Mouse (Mus musculus): ENCODE measurements at regions not wholly inside any gene's neighbourhood (a gene's known extent, or its start where the extent isn't known, plus 50 kb on each side); places are given as distances from the start of the nearest gene placed in this dataset.

DNA sequence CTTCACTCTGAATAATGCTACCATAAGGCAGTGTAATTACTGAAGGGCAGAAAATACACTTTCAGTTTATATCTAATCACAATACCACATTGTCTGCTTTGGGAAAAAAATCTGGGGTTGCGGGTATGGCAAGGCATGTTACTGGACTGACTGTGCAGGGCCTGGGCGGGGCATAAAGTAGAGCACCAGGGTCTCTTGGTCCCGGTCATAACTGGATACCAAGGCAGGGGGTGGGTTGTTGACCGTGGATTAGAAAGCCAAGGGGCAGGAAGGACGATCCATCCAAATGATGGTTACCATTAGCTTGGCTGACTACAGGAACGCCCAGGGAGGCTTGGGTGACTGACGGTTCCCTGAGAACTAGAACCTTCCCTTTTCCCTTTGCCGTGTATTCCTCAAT is 119.2 kb upstream of the Sox14 start:
- DNase-seq (ENCODE audit: low read depth in 3 of 3, low spot score in 3 of 3) (no peak), ATAC-seq (ENCODE audit: insufficient read depth) (no peak)
- 25% methylated on average over 8 of the region's 8 CpGs for WGBS (ENCODE audit: insufficient replicate concordance)
- H3K4me2 ChIP-seq (ENCODE audit: low read depth), result no peak overlapping the region
- TF ChIP-seq CTCF (IDR thresholded peaks at IDR 0.05; ENCODE audit: low read depth) (no peak), EP300 (IDR thresholded peaks at IDR 0.05; ENCODE audit: low read depth) (no peak)
- no peaks in the 10 kb centered on the region for H3K4me1 ChIP-seq (replicated peaks; ENCODE audit: control insufficient read depth in 2 of 2, insufficient read depth in 2 of 2, low read length in 1 of 2)
- H3K27ac ChIP-seq, result no peak overlapping the region
- H3K9ac ChIP-seq (replicated peaks), result no peak overlapping the region
- H3K4me3 ChIP-seq (ENCODE audit: insufficient read depth in 1 of 2, low read depth in 2 of 2, low read length in 2 of 2), result no peak overlapping the region
- no peaks in the 10 kb centered on the region for H3K36me3 ChIP-seq (replicated peaks; ENCODE audit: control insufficient read depth, insufficient read depth, low read depth)
- H3K27me3 ChIP-seq (ENCODE audit: control insufficient read depth, insufficient read depth, low read length), result no peaks in the 10 kb centered on the region; the same call in none of the 2 replicates
- no peaks in the 10 kb centered on the region for H3K9me3 ChIP-seq (ENCODE audit: control insufficient read depth, low read length)

GRCm38 (mm10) chr9:99994285-99995144 is 118.5 kb upstream of the Sox14 start:
- TF ChIP-seq CTCF (IDR thresholded peaks at IDR 0.05; ENCODE audit: low read depth) (no peak), EP300 (IDR thresholded peaks at IDR 0.05; ENCODE audit: low read depth) (no peak)
- WGBS (ENCODE audit: insufficient replicate concordance), result 5% methylated on average over 30 of the region's 30 CpGs
- no peak overlapping the region for H3K4me2 ChIP-seq (ENCODE audit: low read depth)
- no peak for ATAC-seq (ENCODE audit: insufficient read depth)
- H3K27me3 ChIP-seq (ENCODE audit: control insufficient read depth, insufficient read depth, low read length), result no peaks in the 10 kb centered on the region; the same call in none of the 2 replicates
- no peaks in the 10 kb centered on the region for H3K4me1 ChIP-seq (replicated peaks; ENCODE audit: control insufficient read depth in 2 of 2, insufficient read depth in 2 of 2, low read length in 1 of 2)
- no peak overlapping the region for H3K9ac ChIP-seq (replicated peaks)
- H3K9me3 ChIP-seq (ENCODE audit: control insufficient read depth, low read length), result no peaks in the 10 kb centered on the region
- no peak overlapping the region for H3K27ac ChIP-seq
- H3K36me3 ChIP-seq (replicated peaks; ENCODE audit: control insufficient read depth, insufficient read depth, low read depth), result no peaks in the 10 kb centered on the region
- no peak for DNase-seq (ENCODE audit: low read depth in 3 of 3, low spot score in 3 of 3)
- no peak overlapping the region for H3K4me3 ChIP-seq (ENCODE audit: insufficient read depth in 1 of 2, low read depth in 2 of 2, low read length in 2 of 2)

DNA sequence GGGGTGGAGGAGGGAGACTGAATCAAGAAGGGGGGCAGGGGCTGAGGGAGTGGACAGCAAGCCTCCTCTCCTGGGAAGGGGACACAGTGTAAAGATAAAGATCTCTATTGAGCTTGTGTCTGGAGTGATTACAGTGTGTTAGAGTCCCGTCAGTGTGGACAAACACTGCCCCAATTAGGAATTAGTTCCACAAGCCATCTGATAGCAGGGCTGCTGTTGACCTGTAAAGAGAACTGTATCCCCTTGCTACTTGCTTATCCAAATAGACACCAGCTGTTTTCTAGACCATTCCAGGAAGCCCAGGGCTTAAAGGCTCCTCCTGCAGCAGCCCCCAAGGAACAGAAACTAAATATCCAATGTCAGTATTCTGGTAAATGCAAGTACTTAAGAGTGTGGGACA is 111.4 kb upstream of the Sox14 start:
- Histone ChIP-seq H3K36me3 (replicated peaks; ENCODE audit: control insufficient read depth, insufficient read depth, low read depth) (no peaks in the 10 kb centered on the region), H3K4me2 (ENCODE audit: low read depth) (no peak overlapping the region), H3K9me3 (ENCODE audit: control insufficient read depth, low read length) (no peaks in the 10 kb centered on the region), H3K27ac (no peak overlapping the region), H3K4me1 (replicated peaks; ENCODE audit: control insufficient read depth in 2 of 2, insufficient read depth in 2 of 2, low read length in 1 of 2) (no peaks in the 10 kb centered on the region), H3K4me3 (ENCODE audit: insufficient read depth in 1 of 2, low read depth in 2 of 2, low read length in 2 of 2) (no peak overlapping the region), H3K9ac (replicated peaks) (no peak overlapping the region), H3K27me3 (ENCODE audit: control insufficient read depth, insufficient read depth, low read length) (no peaks in the 10 kb centered on the region)
- DNase-seq (ENCODE audit: low read depth in 3 of 3, low spot score in 3 of 3), result no peak
- TF ChIP-seq EP300 (IDR thresholded peaks at IDR 0.05; ENCODE audit: low read depth) (no peak), CTCF (IDR thresholded peaks at IDR 0.05; ENCODE audit: low read depth) (no peak)
- 11% methylated on average over 1 of the region's 1 CpGs for WGBS (ENCODE audit: insufficient replicate concordance)
- no peak for ATAC-seq (ENCODE audit: insufficient read depth)

DNA sequence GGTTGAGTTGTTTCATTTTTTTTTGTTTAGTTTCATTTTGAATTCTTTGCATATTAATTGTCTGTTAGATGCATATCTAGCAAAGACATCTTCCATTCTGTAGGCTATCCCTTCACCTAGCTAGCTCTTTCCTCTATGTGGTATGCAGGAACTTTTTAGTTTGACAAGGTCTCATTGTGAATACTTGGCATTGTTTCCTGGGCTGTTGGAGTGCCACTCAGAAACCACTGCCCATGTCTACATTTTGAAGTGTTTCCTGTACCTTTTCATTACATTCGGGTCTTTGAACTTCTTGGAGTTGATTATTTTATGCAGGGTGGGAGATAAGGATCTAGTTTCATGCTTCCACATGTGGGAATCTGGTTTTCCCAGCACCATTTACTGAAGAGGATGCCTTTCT is 104.8 kb upstream of the Sox14 start:
- Histone ChIP-seq H3K4me1 (replicated peaks; ENCODE audit: control insufficient read depth in 2 of 2, insufficient read depth in 2 of 2, low read length in 1 of 2) (no peaks in the 10 kb centered on the region), H3K36me3 (replicated peaks; ENCODE audit: control insufficient read depth, insufficient read depth, low read depth) (no peaks in the 10 kb centered on the region), H3K4me3 (ENCODE audit: insufficient read depth in 1 of 2, low read depth in 2 of 2, low read length in 2 of 2) (no peak overlapping the region), H3K4me2 (ENCODE audit: low read depth) (no peak overlapping the region), H3K9ac (replicated peaks) (no peak overlapping the region), H3K27me3 (ENCODE audit: control insufficient read depth, insufficient read depth, low read length) (no peaks in the 10 kb centered on the region), H3K27ac (no peak overlapping the region), H3K9me3 (ENCODE audit: control insufficient read depth, low read length) (no peaks in the 10 kb centered on the region)
- no peak for ATAC-seq (ENCODE audit: insufficient read depth)
- DNase-seq (ENCODE audit: low read depth in 3 of 3, low spot score in 3 of 3), result no peak
- TF ChIP-seq CTCF (IDR thresholded peaks at IDR 0.05; ENCODE audit: low read depth), result no peak
- no peak for TF ChIP-seq EP300 (IDR thresholded peaks at IDR 0.05; ENCODE audit: low read depth)
- WGBS (ENCODE audit: insufficient replicate concordance), result 38% methylated on average over 1 of the region's 1 CpGs

DNA sequence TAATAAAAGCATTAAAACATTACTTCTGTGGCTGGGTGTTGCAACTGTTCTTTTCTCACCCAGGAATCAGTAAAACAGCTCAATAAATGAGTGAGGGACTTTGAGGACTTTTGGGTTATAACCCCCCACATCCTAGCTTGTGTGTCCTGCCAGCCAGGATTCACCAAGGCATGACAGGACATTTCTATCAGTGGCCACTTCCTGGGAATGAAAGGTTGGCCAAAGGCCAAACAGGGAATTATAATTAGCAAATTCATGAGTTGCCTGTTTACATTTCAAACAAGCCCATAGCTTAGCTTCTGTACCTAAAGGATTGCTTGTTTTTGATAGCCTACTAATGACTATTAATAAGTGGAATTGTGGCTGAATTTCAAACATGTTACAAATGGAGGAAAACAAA is 85.6 kb upstream of the Sox14 start:
- Histone ChIP-seq H3K27ac (no peak overlapping the region), H3K36me3 (replicated peaks; ENCODE audit: control insufficient read depth, insufficient read depth, low read depth) (no peaks in the 10 kb centered on the region), H3K27me3 (ENCODE audit: control insufficient read depth, insufficient read depth, low read length) (no peaks in the 10 kb centered on the region), H3K4me1 (replicated peaks; ENCODE audit: control insufficient read depth in 2 of 2, insufficient read depth in 2 of 2, low read length in 1 of 2) (no peaks in the 10 kb centered on the region), H3K9me3 (ENCODE audit: control insufficient read depth, low read length) (no peaks in the 10 kb centered on the region), H3K9ac (replicated peaks) (no peak overlapping the region), H3K4me2 (ENCODE audit: low read depth) (no peak overlapping the region), H3K4me3 (ENCODE audit: insufficient read depth in 1 of 2, low read depth in 2 of 2, low read length in 2 of 2) (no peak overlapping the region)
- ATAC-seq (ENCODE audit: insufficient read depth) (no peak), DNase-seq (ENCODE audit: low read depth in 3 of 3, low spot score in 3 of 3) (no peak)
- TF ChIP-seq CTCF (IDR thresholded peaks at IDR 0.05; ENCODE audit: low read depth) (no peak), EP300 (IDR thresholded peaks at IDR 0.05; ENCODE audit: low read depth) (no peak)

Measured in liver, embryonic 14.5 days (tissue).